Mouse (Mus musculus): Measurements from ENCODE around the gene Anks3.

Gene Anks3

GRCm38 (mm10) chr16:4963797-4964709 is at the start of gene Anks3:
Gene Anks3, minus strand, starts transcription at chr16:4964205.
- DNase-seq (ENCODE audit: low read depth), result peak; percentile 89

GRCm38 (mm10) chr16:5013054-5013838 is 49.2 kb upstream of the Anks3 start, which contains the start of gene Rogdi:
Gene Rogdi, minus strand, starts transcription at chr16:5013553.
- DNase-seq (ENCODE audit: low read depth), result peak; percentile 97

GRCm38 (mm10) chr16:5012036-5013005 is 48.3 kb upstream of the Anks3 start:
- DNase-seq (ENCODE audit: low read depth), result peak; percentile 7

- no peak for DNase-seq (ENCODE audit: low read depth)
Measured at GRCm38 (mm10) chr16:5011285-5011684, 47.3 kb upstream of the Anks3 start.

- no peak for DNase-seq (ENCODE audit: low read depth)
Measured at GRCm38 (mm10) chr16:5010371-5010935, 46.4 kb upstream of the Anks3 start.

- DNase-seq (ENCODE audit: low read depth), result no peak
Measured at GRCm38 (mm10) chr16:5008076-5008475, 44.1 kb upstream of the Anks3 start.

- no peak for DNase-seq (ENCODE audit: low read depth)
Measured at GRCm38 (mm10) chr16:5007492-5007891, 43.5 kb upstream of the Anks3 start.

- no peak for DNase-seq (ENCODE audit: low read depth)
Measured at GRCm38 (mm10) chr16:5007067-5007466, 43.1 kb upstream of the Anks3 start, which contains the start of gene Smim22. Gene Smim22, plus strand, starts transcription at chr16:5007288.

- DNase-seq (ENCODE audit: low read depth), result no peak
Measured at GRCm38 (mm10) chr16:5000611-5001010, 36.6 kb upstream of the Anks3 start.

GRCm38 (mm10) chr16:4998984-4999383 is 35.0 kb upstream of the Anks3 start:
- no peak for DNase-seq (ENCODE audit: low read depth)

- no peak for DNase-seq (ENCODE audit: low read depth)
Measured at GRCm38 (mm10) chr16:4997553-4997952, 33.5 kb upstream of the Anks3 start, which contains the start of gene Sept12. Gene Sept12, minus strand, starts transcription at chr16:4997852.

GRCm38 (mm10) chr16:4993276-4993675 is 29.3 kb upstream of the Anks3 start:
- DNase-seq (ENCODE audit: low read depth), result no peak

GRCm38 (mm10) chr16:4984717-4985116 is 20.7 kb upstream of the Anks3 start:
- DNase-seq (ENCODE audit: low read depth), result no peak

GRCm38 (mm10) chr16:4979755-4980380 is 15.9 kb upstream of the Anks3 start:
- DNase-seq (ENCODE audit: low read depth), result peak; percentile 59

GRCm38 (mm10) chr16:4978275-4979051 is 14.5 kb upstream of the Anks3 start:
- no peak for DNase-seq (ENCODE audit: low read depth)

- no peak for DNase-seq (ENCODE audit: low read depth)
Measured at GRCm38 (mm10) chr16:4976180-4976579, 12.2 kb upstream of the Anks3 start.

GRCm38 (mm10) chr16:4974521-4974920 is 10.5 kb upstream of the Anks3 start:
- DNase-seq (ENCODE audit: low read depth), result no peak

GRCm38 (mm10) chr16:4971626-4972025 is 7.6 kb upstream of the Anks3 start:
- DNase-seq (ENCODE audit: low read depth), result no peak

GRCm38 (mm10) chr16:4969055-4969843 is 5.2 kb upstream of the Anks3 start:
- DNase-seq (ENCODE audit: low read depth), result no peak
